Mouse (Mus musculus): ENCODE measurements at regions not wholly inside any gene's neighbourhood (a gene's known extent, or its start where the extent isn't known, plus 50 kb on each side); places are given as distances from the start of the nearest gene placed in this dataset.

- Histone ChIP-seq H3K27ac (ENCODE audit: low read length) (no peak overlapping the region), H3K27me3 (replicated peaks; ENCODE audit: insufficient read depth, low read length) (no peaks in the 10 kb centered on the region), H3K9me3 (ENCODE audit: low read length) (no peaks in the 10 kb centered on the region), H3K9ac (replicated peaks; ENCODE audit: low read depth) (no peak overlapping the region), H3K4me1 (ENCODE audit: insufficient read depth, low read depth, low read length) (no peaks in the 10 kb centered on the region), H3K4me3 (ENCODE audit: low read depth, low read length) (no peak overlapping the region), H3K4me2 (replicated peaks; ENCODE audit: low read depth, low read length) (no peak overlapping the region), H3K36me3 (ENCODE audit: insufficient read depth, low read length) (no peaks in the 10 kb centered on the region)
- no peak for DNase-seq (ENCODE audit: low spot score)
- WGBS: 57% methylated on average over 1 of the region's 1 CpGs
- TF ChIP-seq CTCF (IDR thresholded peaks at IDR 0.05) (no peak), EP300 (IDR thresholded peaks at IDR 0.05) (no peak)
- ATAC-seq: no peak
Measured at GRCm38 (mm10) chr6:109370286-109370685, 541.8 kb downstream of the Edem1 start.

- Histone ChIP-seq H3K27ac (ENCODE audit: low read length) (no peak overlapping the region), H3K4me1 (ENCODE audit: insufficient read depth, low read depth, low read length) (no peaks in the 10 kb centered on the region), H3K9ac (replicated peaks; ENCODE audit: low read depth) (no peak overlapping the region), H3K27me3 (replicated peaks; ENCODE audit: insufficient read depth, low read length) (no peaks in the 10 kb centered on the region), H3K4me3 (ENCODE audit: low read depth, low read length) (no peak overlapping the region), H3K9me3 (ENCODE audit: low read length) (no peaks in the 10 kb centered on the region), H3K4me2 (replicated peaks; ENCODE audit: low read depth, low read length) (no peak overlapping the region), H3K36me3 (ENCODE audit: insufficient read depth, low read length) (no peaks in the 10 kb centered on the region)
- ATAC-seq (no peak), DNase-seq (ENCODE audit: low spot score) (no peak)
- 54% methylated on average over 3 of the region's 3 CpGs for WGBS
- TF ChIP-seq EP300 (IDR thresholded peaks at IDR 0.05) (no peak), CTCF (IDR thresholded peaks at IDR 0.05) (no peak)
Measured at GRCm38 (mm10) chr6:109371931-109372330, 543.5 kb downstream of the Edem1 start.

GRCm38 (mm10) chr6:109387212-109387611 is 558.8 kb downstream of the Edem1 start:
- WGBS: 65% methylated on average over 3 of the region's 3 CpGs
- ATAC-seq: no peak
- H3K36me3 ChIP-seq (ENCODE audit: insufficient read depth, low read length): no peaks in the 10 kb centered on the region
- H3K27me3 ChIP-seq (replicated peaks; ENCODE audit: insufficient read depth, low read length): no peaks in the 10 kb centered on the region
- DNase-seq (ENCODE audit: low spot score): no peak
- H3K9me3 ChIP-seq (ENCODE audit: low read length): no peaks in the 10 kb centered on the region
- no peak overlapping the region for H3K4me2 ChIP-seq (replicated peaks; ENCODE audit: low read depth, low read length)
- no peak overlapping the region for H3K4me3 ChIP-seq (ENCODE audit: low read depth, low read length)
- TF ChIP-seq EP300 (IDR thresholded peaks at IDR 0.05): no peak
- no peak for TF ChIP-seq CTCF (IDR thresholded peaks at IDR 0.05)
- H3K4me1 ChIP-seq (ENCODE audit: insufficient read depth, low read depth, low read length): no peaks in the 10 kb centered on the region
- no peak overlapping the region for H3K9ac ChIP-seq (replicated peaks; ENCODE audit: low read depth)
- H3K27ac ChIP-seq (ENCODE audit: low read length): no peak overlapping the region

GRCm38 (mm10) chr6:109389781-109390180 is 561.3 kb downstream of the Edem1 start:
- ATAC-seq (no peak), DNase-seq (ENCODE audit: low spot score) (no peak)

DNA sequence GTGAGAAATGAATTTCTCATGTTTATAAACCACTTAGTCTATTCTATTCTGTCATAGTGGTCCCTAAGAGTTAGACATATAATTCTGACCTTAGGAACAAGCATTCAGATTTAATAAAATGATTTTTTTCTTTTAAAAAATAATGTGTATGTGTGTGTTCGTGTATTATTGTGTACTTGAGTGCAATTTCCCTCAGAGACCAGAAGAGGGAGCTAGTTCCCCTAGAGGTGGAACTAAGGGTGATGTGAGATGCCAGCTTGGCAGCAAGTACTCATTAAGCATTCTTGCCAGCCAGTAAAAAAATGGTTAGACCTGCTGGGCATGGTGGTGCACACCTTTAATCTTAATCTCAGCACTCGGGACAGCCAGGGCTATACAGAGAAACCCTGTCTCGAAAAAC is 570.2 kb downstream of the Edem1 start:
- Histone ChIP-seq H3K27ac (ENCODE audit: low read length) (no peak overlapping the region), H3K9ac (replicated peaks; ENCODE audit: low read depth) (no peak overlapping the region), H3K36me3 (ENCODE audit: insufficient read depth, low read length) (no peaks in the 10 kb centered on the region), H3K4me1 (ENCODE audit: insufficient read depth, low read depth, low read length) (no peaks in the 10 kb centered on the region), H3K4me2 (replicated peaks; ENCODE audit: low read depth, low read length) (no peak overlapping the region), H3K27me3 (replicated peaks; ENCODE audit: insufficient read depth, low read length) (no peaks in the 10 kb centered on the region), H3K9me3 (ENCODE audit: low read length) (no peaks in the 10 kb centered on the region), H3K4me3 (ENCODE audit: low read depth, low read length) (no peak overlapping the region)
- TF ChIP-seq EP300 (IDR thresholded peaks at IDR 0.05) (no peak), CTCF (IDR thresholded peaks at IDR 0.05) (peak; percentile 30; the same call in 1 of the 2 replicates)
- ATAC-seq (no peak), DNase-seq (ENCODE audit: low spot score) (no peak)
- 64% methylated on average over 3 of the region's 3 CpGs for WGBS

More at GRCm38 (mm10) chr6:109389781-109390180, 561.3 kb downstream of the Edem1 start:
- Histone ChIP-seq H3K4me2 (replicated peaks; ENCODE audit: low read depth, low read length) (no peak overlapping the region), H3K4me3 (ENCODE audit: low read depth, low read length) (no peak overlapping the region), H3K36me3 (ENCODE audit: insufficient read depth, low read length) (no peaks in the 10 kb centered on the region), H3K27me3 (replicated peaks; ENCODE audit: insufficient read depth, low read length) (no peaks in the 10 kb centered on the region), H3K9ac (replicated peaks; ENCODE audit: low read depth) (no peak overlapping the region), H3K9me3 (ENCODE audit: low read length) (no peaks in the 10 kb centered on the region), H3K27ac (ENCODE audit: low read length) (no peak overlapping the region), H3K4me1 (ENCODE audit: insufficient read depth, low read depth, low read length) (no peaks in the 10 kb centered on the region)
- TF ChIP-seq EP300 (IDR thresholded peaks at IDR 0.05): no peak
- no peak for TF ChIP-seq CTCF (IDR thresholded peaks at IDR 0.05)
- 45% methylated on average over 1 of the region's 1 CpGs for WGBS

GRCm38 (mm10) chr6:109419505-109420239 is 591.2 kb downstream of the Edem1 start:
- WGBS: 75% methylated on average over 5 of the region's 5 CpGs
- Histone ChIP-seq H3K4me1 (ENCODE audit: insufficient read depth, low read depth, low read length) (no peaks in the 10 kb centered on the region), H3K9ac (replicated peaks; ENCODE audit: low read depth) (no peak overlapping the region), H3K4me2 (replicated peaks; ENCODE audit: low read depth, low read length) (no peak overlapping the region), H3K9me3 (ENCODE audit: low read length) (no peaks in the 10 kb centered on the region), H3K4me3 (ENCODE audit: low read depth, low read length) (no peak overlapping the region), H3K27me3 (replicated peaks; ENCODE audit: insufficient read depth, low read length) (no peaks in the 10 kb centered on the region), H3K27ac (ENCODE audit: low read length) (no peak overlapping the region), H3K36me3 (ENCODE audit: insufficient read depth, low read length) (no peaks in the 10 kb centered on the region)
- ATAC-seq: no peak
- TF ChIP-seq EP300 (IDR thresholded peaks at IDR 0.05) (no peak), CTCF (IDR thresholded peaks at IDR 0.05) (no peak)
- DNase-seq (ENCODE audit: low spot score): no peak

Data from lung, postnatal 0 days (tissue).